Mouse (Mus musculus) MEL (cell line): ENCODE measurements around the gene Paxbp1.
A peak's percentile ranks its signal among the peaks of the same experiment; 100 is the strongest.

ENCODE experiments used
- BHLHE40 ChIP-seq: IDR thresholded peaks from 2 replicates; pipeline ENCODE4 v1.6.1; 2012; ENCODE audit warnings: low read depth, mild to moderate bottlenecking, inconsistent platforms, low read length, improper control_type of control experiment, borderline replicate concordance
- CTCF ChIP-seq, 3 experiments: IDR thresholded peaks in 2 of 3; conservative IDR thresholded peaks in 1 of 3; 2 replicates each; pipeline ENCODE4 v1.5.1; 2011 to 2012; ENCODE audit warnings: low read length in 3 of 3, low read depth in 2 of 3, mild to moderate bottlenecking in 2 of 3, improper control_type of control experiment in 1 of 3, inconsistent platforms in 1 of 3, mixed read lengths in 1 of 3, moderate library complexity in 1 of 3; ENCODE audit not compliant: control insufficient read depth in 1 of 3, insufficient read depth in 1 of 3, poor library complexity in 1 of 3, severe bottlenecking in 1 of 3
- E2F4 ChIP-seq: IDR thresholded peaks from 2 replicates; pipeline ENCODE4 v1.6.1; 2011; ENCODE audit warnings: low read depth, low read length, improper control_type of control experiment, borderline replicate concordance
- ELF1 ChIP-seq: IDR thresholded peaks from 2 replicates; pipeline ENCODE4 v1.6.1; 2014; ENCODE audit warnings: low read depth, mild to moderate bottlenecking, inconsistent platforms, low read length, improper control_type of control experiment, moderate library complexity
- ETS1 ChIP-seq: IDR thresholded peaks from 2 replicates; pipeline ENCODE4 v1.6.1; 2012; ENCODE audit warnings: low read depth, mild to moderate bottlenecking, inconsistent platforms, low read length, improper control_type of control experiment, moderate library complexity
- GABPA ChIP-seq: IDR thresholded peaks from 2 replicates; pipeline ENCODE4 v1.6.1; 2012; ENCODE audit warnings: low read depth, mild to moderate bottlenecking, inconsistent platforms, low read length, improper control_type of control experiment, moderate library complexity
- GATA1 ChIP-seq: IDR thresholded peaks from 2 replicates; pipeline ENCODE4 v1.6.1; 2011; ENCODE audit warnings: low read depth, low read length, improper control_type of control experiment
- MXI1 ChIP-seq: IDR thresholded peaks from 2 replicates; pipeline ENCODE4 v1.6.1; 2011; ENCODE audit warnings: mild to moderate bottlenecking, low read depth, low read length, improper control_type of control experiment
- POLR2A ChIP-seq, 2 experiments: IDR thresholded peaks; 2 replicates each; pipeline ENCODE4 v1.6.1; 2011 to 2012; ENCODE audit warnings: low read length in 2 of 2, mild to moderate bottlenecking in 2 of 2, control low read depth in 1 of 2, improper control_type of control experiment in 1 of 2, low read depth in 1 of 2, moderate library complexity in 1 of 2; ENCODE audit not compliant: control insufficient read depth in 1 of 2, insufficient read depth in 1 of 2, poor library complexity in 1 of 2
- POLR2AphosphoS2 ChIP-seq: IDR thresholded peaks from 2 replicates; pipeline ENCODE4 v1.6.1; 2011; ENCODE audit warnings: low read length, improper control_type of control experiment
- SIN3A ChIP-seq: IDR thresholded peaks from 2 replicates; pipeline ENCODE4 v1.6.1; 2012; ENCODE audit warnings: low read length, improper control_type of control experiment, inconsistent platforms
- ZKSCAN1 ChIP-seq: IDR thresholded peaks from 2 replicates; pipeline ENCODE4 v1.6.1; 2012; ENCODE audit warnings: low read depth, mild to moderate bottlenecking, inconsistent platforms, low read length, improper control_type of control experiment, moderate library complexity
- ZMIZ1 ChIP-seq: IDR thresholded peaks from 2 replicates; pipeline ENCODE4 v1.6.1; 2012; ENCODE audit warnings: low read depth, mild to moderate bottlenecking, inconsistent platforms, low read length, improper control_type of control experiment, moderate library complexity

- no peak for TF ChIP-seq GABPA
- no peak for TF ChIP-seq ZKSCAN1
- no peak for TF ChIP-seq ETS1
- TF ChIP-seq MXI1: no peak
- peak; percentile 54 to 82 (median 74) for TF ChIP-seq CTCF (IDR thresholded peaks at IDR 0.05 in 2 of 3, conservative IDR thresholded peaks at IDR 0.05 in 1 of 3; ENCODE audit: control insufficient read depth in 1 of 3, insufficient read depth in 1 of 3, low read depth in 2 of 3, low read length in 3 of 3, poor library complexity in 1 of 3, severe bottlenecking in 1 of 3)
- no peak for TF ChIP-seq ZMIZ1
- no peak for TF ChIP-seq POLR2A (IDR thresholded peaks at IDR 0.05; ENCODE audit: control insufficient read depth in 1 of 2, insufficient read depth in 1 of 2, low read depth in 1 of 2, low read length in 2 of 2, poor library complexity in 1 of 2)
- TF ChIP-seq E2F4: no peak
- TF ChIP-seq SIN3A: peak; percentile 32; the same call in 1 of the 2 replicates
- no peak for TF ChIP-seq GATA1
- no peak for TF ChIP-seq ELF1
- TF ChIP-seq POLR2AphosphoS2: no peak
- TF ChIP-seq BHLHE40: peak; percentile 15; the same call in 1 of the 2 replicates
Observed at GRCm38 (mm10) chr16:91073163-91073892, 29.0 kb upstream of the Paxbp1 start.
